Mouse (Mus musculus) layer of hippocampus, postnatal 36 days (tissue): ENCODE measurements around the gene Nf1. TPM values are rescaled to one million over a fixed set of nuclear protein-coding genes. Genes with fewer than 3 reads are reported as not detected.

Experiments used
- DNase-seq, 2 experiments: peaks; one replicate each; pipeline ENCODE4 v3.0.0; 2022
- total RNA-seq, 2 experiments: library from RNA; stranded (reverse); gene quantifications; 2 replicates each; pipeline ENCODE4 v1.2.3; 2021

The Nf1 gene
- total RNA-seq, 2 experiments from 2014 or later = 116 to 123 TPM

GRCm38 (mm10) chr11:79590664-79591590, 251.4 kb downstream of the Nf1 start, which contains the start of gene Rab11fip4:
Gene Rab11fip4 (plus strand): TSS chr11:79591212.
- DNase-seq = peak; percentile 34 to 51

- peak; percentile 40 to 45 for DNase-seq
Observed at GRCm38 (mm10) chr11:79591591-79591975, 252.1 kb downstream of the Nf1 start.

GRCm38 (mm10) chr11:79593495-79593894, 254.0 kb downstream of the Nf1 start:
- no peak for DNase-seq

DNA sequence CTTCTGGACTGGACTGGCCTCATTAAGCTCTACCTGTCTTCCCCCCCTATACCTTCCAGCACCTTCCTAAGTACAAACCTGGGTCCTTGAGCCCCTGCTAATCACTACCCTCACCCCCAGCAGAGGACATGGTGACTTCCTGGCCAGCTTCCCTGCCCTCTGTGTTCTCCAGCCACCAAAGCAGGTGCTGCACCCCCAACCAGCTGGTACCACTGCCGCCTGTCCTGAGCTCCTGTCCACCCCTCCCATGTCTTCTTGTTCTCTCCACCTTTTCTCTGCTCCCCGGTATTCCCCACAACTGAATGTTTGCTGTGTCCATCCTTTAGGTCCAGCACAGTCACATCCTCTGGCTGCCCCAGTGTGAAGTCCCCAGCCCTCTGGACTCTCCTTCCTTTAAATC, 271.0 kb downstream of the Nf1 start:
- DNase-seq = no peak

DNA sequence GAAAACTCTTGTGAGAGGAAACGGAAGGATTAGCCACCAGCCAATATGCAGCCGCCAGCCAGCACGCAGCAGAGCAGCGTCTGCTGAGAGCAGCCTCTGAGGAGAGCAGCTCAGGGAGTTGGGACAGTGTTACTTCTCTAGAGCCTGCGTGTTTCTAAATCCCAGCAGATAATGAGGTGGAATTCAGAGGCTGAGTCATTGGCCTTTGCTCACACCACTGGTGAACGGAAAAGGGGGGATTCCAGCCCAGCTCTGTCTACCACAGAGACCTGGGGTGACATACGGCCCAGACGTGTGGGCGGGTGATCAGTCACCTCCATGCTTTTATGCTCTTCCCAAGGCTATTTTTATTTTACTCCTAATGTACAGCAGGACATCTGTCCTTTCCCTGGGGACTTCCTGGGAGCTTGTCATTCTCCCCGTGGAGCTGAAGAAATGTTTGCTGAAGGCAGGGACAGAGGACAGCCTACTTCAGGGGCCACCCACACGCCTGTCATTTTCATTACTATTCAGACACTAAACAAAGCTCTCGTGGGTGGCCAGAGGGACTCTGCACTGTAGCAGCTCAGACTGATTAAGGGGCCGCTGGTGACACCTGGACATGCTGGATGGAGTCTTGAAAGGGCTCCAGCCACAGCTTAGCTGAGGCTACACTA, 271.6 kb downstream of the Nf1 start:
- DNase-seq = peak; percentile 34 to 56

GRCm38 (mm10) chr11:79612046-79612600, 272.6 kb downstream of the Nf1 start:
- no peak for DNase-seq

DNA sequence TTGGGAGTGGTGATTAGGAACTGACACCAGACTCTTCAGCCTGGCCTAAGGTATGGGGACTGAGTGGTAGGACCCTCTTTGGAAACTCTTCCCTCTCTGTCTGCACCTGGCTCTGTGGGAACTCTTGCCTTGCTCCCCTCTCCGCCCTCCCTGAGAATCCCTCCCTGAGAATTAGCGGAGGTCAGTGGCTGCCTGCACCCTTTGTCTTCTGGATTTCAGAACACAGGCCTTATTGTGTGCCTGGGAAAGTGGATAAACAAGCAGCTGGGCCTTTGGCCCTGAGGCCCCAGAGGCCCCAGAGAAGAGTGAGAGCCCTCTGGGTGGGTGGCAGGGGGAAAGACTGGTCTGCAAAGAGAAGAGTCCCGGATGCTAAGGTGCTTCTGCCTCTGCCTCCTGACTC, 273.6 kb downstream of the Nf1 start:
- DNase-seq = no peak

- DNase-seq = no peak
Observed at GRCm38 (mm10) chr11:79613711-79614110, 274.2 kb downstream of the Nf1 start.

- no peak for DNase-seq
Observed at GRCm38 (mm10) chr11:79614880-79615279, 275.4 kb downstream of the Nf1 start.

GRCm38 (mm10) chr11:79615871-79616270, 276.4 kb downstream of the Nf1 start:
- no peak for DNase-seq

DNA sequence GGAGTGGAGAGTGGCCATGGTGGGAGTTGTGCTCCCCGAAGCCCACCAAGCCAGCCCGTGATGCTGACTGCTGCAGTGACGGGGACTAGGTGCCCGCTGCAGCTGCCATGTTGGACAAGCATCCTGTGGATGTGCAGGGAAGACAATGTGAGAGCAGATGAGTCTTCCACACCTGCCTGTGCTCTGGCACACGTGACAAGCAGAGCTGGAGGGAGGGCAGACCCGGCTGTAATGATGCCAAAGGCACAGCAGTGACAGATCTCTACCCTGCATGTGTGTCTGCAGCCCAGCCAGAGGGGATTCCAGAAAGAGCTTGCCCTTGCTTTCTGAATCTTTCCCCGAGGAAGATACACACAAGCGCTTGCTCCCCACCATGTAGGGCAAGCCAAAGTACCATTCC, 278.5 kb downstream of the Nf1 start:
- no peak for DNase-seq

DNA sequence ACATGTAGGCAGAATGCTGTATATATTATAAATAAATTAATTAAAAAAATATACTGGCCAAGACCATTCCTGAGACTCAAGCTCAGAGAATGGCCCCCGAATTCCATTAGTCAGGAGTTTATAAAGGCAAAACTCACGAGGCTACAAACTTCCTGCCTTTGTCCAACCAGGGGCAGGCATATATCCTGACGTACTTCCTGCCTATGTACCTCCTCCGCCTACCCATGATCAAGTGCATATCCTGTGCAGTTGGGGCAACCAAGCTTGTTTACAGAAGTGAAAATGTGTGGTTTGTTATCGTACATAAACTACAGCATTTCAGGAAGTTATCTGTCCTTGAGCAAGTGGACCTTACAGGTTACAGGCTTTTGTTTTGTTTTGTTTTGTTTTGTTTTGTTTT, 283.5 kb downstream of the Nf1 start:
- DNase-seq = no peak

DNA sequence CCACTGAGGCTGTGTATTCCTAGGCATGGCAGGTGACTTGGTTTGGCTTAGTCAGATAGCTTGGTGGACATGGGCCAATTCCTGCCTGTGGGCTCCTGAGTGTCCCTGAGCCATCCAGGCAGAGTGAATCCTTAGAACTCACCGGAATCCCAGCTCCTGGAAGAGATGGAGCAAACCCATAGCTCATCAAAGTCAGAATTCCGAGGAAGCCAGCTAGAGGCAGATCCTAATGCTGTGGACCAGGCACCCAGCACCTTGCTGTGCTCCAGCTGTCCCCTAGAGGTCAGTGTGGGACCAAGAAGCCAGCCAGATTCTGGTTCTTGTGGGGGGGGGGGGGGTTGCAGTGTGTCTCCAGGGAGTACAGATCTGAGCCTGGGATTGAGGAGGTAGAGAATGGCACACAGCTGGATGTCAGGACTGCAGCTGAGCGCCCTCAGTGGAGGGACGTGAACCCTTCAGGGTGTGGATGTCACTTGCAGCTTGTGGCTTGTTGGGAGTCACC, 285.4 kb downstream of the Nf1 start:
- DNase-seq = peak; percentile 67 to 69

DNA sequence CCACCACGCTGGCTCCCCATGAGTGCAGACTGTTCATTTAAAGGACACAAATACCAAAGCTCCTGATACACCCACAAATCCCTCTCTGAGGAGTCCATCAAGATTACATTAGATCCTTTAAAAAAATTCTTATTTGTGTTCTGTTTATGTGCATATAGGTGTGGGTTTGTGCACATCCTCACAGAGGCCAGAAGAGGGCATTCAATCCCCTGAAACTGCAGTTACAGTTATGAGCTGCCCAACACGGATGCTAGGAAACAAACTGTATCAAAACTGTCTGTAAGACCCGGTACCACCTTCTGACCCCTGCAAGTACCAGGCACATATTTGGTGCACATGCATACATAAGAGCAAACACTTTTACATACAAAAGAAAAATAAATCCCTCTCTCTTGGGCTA, 289.2 kb downstream of the Nf1 start:
- no peak for DNase-seq

- DNase-seq = no peak
Observed at GRCm38 (mm10) chr11:79629752-79630374, 290.4 kb downstream of the Nf1 start.

DNA sequence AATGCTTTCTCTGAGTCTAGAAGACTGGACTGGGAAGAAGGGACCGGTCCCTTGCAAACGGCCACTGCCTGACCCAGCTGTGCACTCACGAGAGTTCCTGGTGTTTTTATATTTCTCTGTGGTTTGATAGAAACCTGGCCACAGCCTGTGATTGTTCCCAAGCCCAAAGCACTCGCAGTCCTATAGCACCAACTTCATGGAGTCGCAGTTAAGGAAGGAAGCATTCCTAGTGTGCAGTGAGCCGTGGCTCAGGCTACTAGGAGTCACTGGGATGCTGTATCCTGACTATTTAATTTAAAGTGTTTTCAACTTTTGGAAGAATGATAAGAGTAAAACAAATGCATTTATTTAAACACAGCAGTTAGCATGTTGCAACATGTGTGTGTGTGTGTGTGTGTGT, 291.0 kb downstream of the Nf1 start:
- DNase-seq = no peak

Other genes starting within 250 kb of the Nf1 start
- gene Ksr1, start 193.3 kb upstream of the Nf1 start, total RNA-seq = 100 to 1,000 TPM; 183 to 261 TPM
- 10 to 100 TPM; 77.1 to 81.3 TPM for gene Wsb1, start 85.0 kb upstream of the Nf1 start, total RNA-seq
- under 1 TPM in 1 of 2 experiments, not detected in 1; 0.50 TPM for gene Gm9964, start 42.8 kb upstream of the Nf1 start, total RNA-seq
- 10 to 100 TPM; 80.9 to 92.7 TPM for gene Omg, start 164.4 kb downstream of the Nf1 start, total RNA-seq
- gene Evi2b, start 184.1 kb downstream of the Nf1 start, total RNA-seq = under 1 TPM; 0.42 to 0.61 TPM
- gene Evi2, start 190.9 kb downstream of the Nf1 start, total RNA-seq = under 1 TPM in 1 of 2 experiments, not detected in 1; 0.23 TPM
- 10 to 100 TPM; 21.6 to 22.8 TPM for gene Evi2a, start 190.9 kb downstream of the Nf1 start, total RNA-seq